Mouse (Mus musculus) lung, adult 2 months (tissue): ENCODE data around the gene Babam2.

Experiments
- CTCF ChIP-seq: fragments of 200-500 bp; IDR thresholded peaks from 2 replicates; pipeline ENCODE4 v1.5.1; 2011; ENCODE audit warnings: mild to moderate bottlenecking, low read length, control low read depth; ENCODE audit not compliant: insufficient read depth
- POLR2A ChIP-seq: fragments of 200-500 bp; IDR thresholded peaks from 2 replicates; pipeline ENCODE4 v1.6.1; 2011; ENCODE audit warnings: low read depth, mild to moderate bottlenecking, control low read depth, low read length, borderline replicate concordance; ENCODE audit errors: extremely low read depth

- TF ChIP-seq POLR2A, result no peak
- TF ChIP-seq CTCF, result no peak
Observed at GRCm38 (mm10) chr5:32112206-32112916, 414.9 kb downstream of the Babam2 start.
